Comparison of ENCODE assay signal across 8 mouse cellular contexts in genomic region chr4:117120445-117121414, GRCm38 (mm10). TPM values are rescaled to one million over a fixed set of nuclear protein-coding genes. Genes with fewer than 3 reads are reported as not detected.
A peak's percentile ranks its signal among the peaks of the same experiment; 100 is the strongest.
DNase-seq lines count a peak whose midpoint lies in the region; ATAC-seq and TF ChIP-seq lines count a peak whose summit lies in the region.

No protein-coding gene starts in this region.

- intact Hi-C loops in gastrocnemius, adult 2 months (cut with DNase I): loop anchor here (5.0 kb wide), 2 partner anchors 103 to 118 kb away; partner anchors contain the start of gene Eif2b3

- no peaks in the 10 kb centered on the region for H3K27me3 ChIP-seq in megakaryocyte, embryonic 14.5 days (replicated peaks)

- H3K36me3 ChIP-seq in megakaryocyte, embryonic 14.5 days (replicated peaks; ENCODE audit: low read length): peaks cover 21% of the 10 kb centered on the region

- peak; percentile 88 for TF ChIP-seq CTCF in gastrocnemius, adult 2 months (IDR thresholded peaks at IDR 0.05)

- H3K4me3 ChIP-seq in gastrocnemius, adult 2 months: peak overlapping the region; percentile 83
- peak overlapping the region; percentile 99 for H3K4me3 ChIP-seq in megakaryocyte, embryonic 14.5 days (replicated peaks)

- ATAC-seq in common myeloid progenitor, adult 5-6 weeks (replicated peaks; ENCODE audit: low read depth, poor library complexity, severe bottlenecking): peak; percentile 67

- peak; percentile 98 for DNase-seq in ZHBTc4 (ENCODE audit: low read depth, low spot score)
- DNase-seq in gastrocnemius, adult 2 months: peak; percentile 97
- peak; percentile 84 for DNase-seq in hindlimb bud, embryonic 11.5 days (ENCODE audit: extremely low spot score, low read depth, low spot score)
- peak; percentile 85 to 96 for DNase-seq in left cerebral cortex, adult 8-10 months (ENCODE audit: low spot score in 2 of 2)
- DNase-seq in right cerebral cortex, postnatal 10 days (ENCODE audit: low spot score in 2 of 2): peak; percentile 96 to 97
- peak; percentile 86 for DNase-seq in urinary bladder, postnatal 25 days (ENCODE audit: low spot score)

- no peaks in the 10 kb centered on the region for H3K9me3 ChIP-seq in megakaryocyte, embryonic 14.5 days

- H3K27ac ChIP-seq in gastrocnemius, adult 2 months: peak overlapping the region; percentile 92

- H3K4me1 ChIP-seq in megakaryocyte, embryonic 14.5 days: peaks cover 71% of the 10 kb centered on the region

RNA-seq across cellular contexts. Expression of gene Btbd19, which starts 4.8 kb away (rescaled TPM):
- 6.7 and 7.8 TPM in 2 replicates for total RNA-seq in common myeloid progenitor, adult 5-6 weeks (2017)
- 1 to 10 TPM; 2.3 to 2.5 TPM for total RNA-seq in gastrocnemius, adult 2 months (2021)
- 10 to 100 TPM; 14.1 to 18.8 (median 17.4) TPM for total RNA-seq in left cerebral cortex, adult 8-10 months (2022)
- polyA plus RNA-seq in megakaryocyte, embryonic 14.5 days (2012; ENCODE audit: insufficient read depth, low replicate concordance): 12.4 and 46.5 TPM in 2 replicates

RNA-seq across cellular contexts. Expression of gene Tctex1d4, which starts 5.9 kb away (rescaled TPM):
- total RNA-seq in common myeloid progenitor, adult 5-6 weeks (2017): not detected in 2 replicates
- not detected for total RNA-seq in gastrocnemius, adult 2 months (2021)
- not detected for total RNA-seq in left cerebral cortex, adult 8-10 months (2022)
- 12.1 TPM in 1 of 2 replicates, not detected in the other for polyA plus RNA-seq in megakaryocyte, embryonic 14.5 days (2012; ENCODE audit: insufficient read depth, low replicate concordance)

RNA-seq across cellular contexts. Expression of gene Plk3, which starts 13.0 kb away (rescaled TPM):
- total RNA-seq in common myeloid progenitor, adult 5-6 weeks (2017): 2.9 and 3.9 TPM in 2 replicates
- under 1 TPM; 0.73 to 0.74 TPM for total RNA-seq in gastrocnemius, adult 2 months (2021)
- 10 to 100 TPM in 3 of 4 experiments, 1 to 10 TPM in 1; 8.0 to 14.1 (median 12.9) TPM for total RNA-seq in left cerebral cortex, adult 8-10 months (2022)
- polyA plus RNA-seq in megakaryocyte, embryonic 14.5 days (2012; ENCODE audit: insufficient read depth, low replicate concordance): 13.2 and 16.0 TPM in 2 replicates

RNA-seq across cellular contexts. Expression of gene Ptch2, which starts 24.9 kb away (rescaled TPM):
- not detected in 2 replicates for total RNA-seq in common myeloid progenitor, adult 5-6 weeks (2017)
- under 1 TPM; 0.22 to 0.54 TPM for total RNA-seq in gastrocnemius, adult 2 months (2021)
- total RNA-seq in left cerebral cortex, adult 8-10 months (2022): 1 to 10 TPM; 1.4 to 3.0 (median 1.6) TPM
- polyA plus RNA-seq in megakaryocyte, embryonic 14.5 days (2012; ENCODE audit: insufficient read depth, low replicate concordance): 11.8 TPM in 1 of 2 replicates, not detected in the other

RNA-seq across cellular contexts. Expression of gene Rps8, which starts 35.3 kb away (rescaled TPM):
- 1,886 and 2,148 TPM in 2 replicates for total RNA-seq in common myeloid progenitor, adult 5-6 weeks (2017)
- 100 to 1,000 TPM; 527 to 622 TPM for total RNA-seq in gastrocnemius, adult 2 months (2021)
- total RNA-seq in left cerebral cortex, adult 8-10 months (2022): 100 to 1,000 TPM; 561 to 608 (median 588) TPM
- polyA plus RNA-seq in megakaryocyte, embryonic 14.5 days (2012; ENCODE audit: insufficient read depth, low replicate concordance): 358 and 2,282 TPM in 2 replicates

Comparison
In these comparisons a context has a peak if more than half of its experiments do, and no peak if none do; other contexts are left out.
1. Peak in every context shown above with its lines: DNase-seq, ATAC-seq, H3K4me3 ChIP-seq and H3K27ac ChIP-seq.